Mouse (Mus musculus) embryo, embryonic 11.5 days (tissue): ENCODE data around the gene Olfr782.
"Not testable (repeated sequence)": the region's sequence is repeated elsewhere in the genome, so short reads cannot be mapped to it uniquely, and the experiment has no call there.

Experiments
- DNase-seq: peaks from one replicate; pipeline ENCODE4 v3.0.0-alpha.2; 2012; ENCODE audit warnings: low read depth, low spot score

Olfr782 gene

DNA sequence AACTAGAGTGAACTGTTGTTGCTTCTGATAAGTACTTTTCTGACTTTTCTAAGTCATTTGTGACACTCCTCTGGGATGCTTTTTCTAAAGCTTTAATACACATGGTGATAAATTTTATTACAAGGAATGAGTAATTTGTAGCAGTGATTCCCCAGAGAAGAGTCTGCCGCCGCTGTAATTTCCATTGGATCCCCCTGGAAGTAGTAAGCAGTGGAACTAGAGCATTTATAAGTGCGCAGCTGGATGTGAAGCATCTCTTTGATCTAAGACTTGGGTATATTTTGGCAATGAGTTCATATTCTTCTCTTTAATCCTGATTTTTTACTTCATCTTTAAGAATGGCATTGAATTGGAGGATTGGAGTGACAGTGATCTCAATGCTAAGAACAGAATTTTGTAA is at the start of gene Olfr782:
TSS of gene Olfr782 (plus strand) at position 301 of the 400 bp plus-strand sequence.
- no peak for DNase-seq

DNA sequence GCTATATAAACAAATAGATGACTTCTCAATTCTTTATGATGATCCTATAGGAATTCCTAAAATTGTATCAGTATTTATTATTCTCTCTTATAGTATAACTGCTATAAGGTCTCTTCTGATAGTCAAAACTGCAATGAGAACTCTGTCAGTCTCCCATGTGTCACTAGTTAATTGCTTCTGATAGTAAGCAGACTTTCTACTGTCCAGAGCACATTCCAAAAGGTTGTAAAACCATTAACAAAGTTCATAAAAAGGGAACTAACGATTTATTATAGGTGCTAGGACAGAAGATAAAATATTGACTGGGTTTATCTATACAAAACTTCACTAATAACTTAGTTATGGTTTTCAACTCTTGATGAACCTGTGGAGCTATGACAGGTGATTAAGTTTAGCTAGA is 35.7 kb upstream of the Olfr782 start:
- DNase-seq: not testable (repeated sequence)

DNA sequence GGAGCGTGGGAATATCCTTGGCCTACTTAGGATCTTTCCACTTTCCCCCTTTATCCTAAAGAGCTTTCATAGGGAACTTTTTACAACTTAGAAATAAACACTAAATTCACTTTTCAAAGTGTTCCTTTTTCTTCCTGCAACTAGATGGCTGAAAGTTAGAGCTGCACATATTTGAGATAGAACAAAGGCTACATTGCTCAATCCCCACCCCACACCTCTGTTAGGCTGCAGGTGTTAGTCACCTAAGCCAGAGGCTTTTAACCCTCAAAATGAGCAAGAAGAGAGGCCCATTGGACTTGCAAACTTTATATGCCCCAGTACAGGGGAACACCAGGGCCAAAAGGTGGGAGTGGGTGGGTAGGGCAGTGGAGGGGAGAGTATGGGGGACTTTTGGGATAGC is 35.1 kb upstream of the Olfr782 start:
- DNase-seq: not testable (repeated sequence)

DNA sequence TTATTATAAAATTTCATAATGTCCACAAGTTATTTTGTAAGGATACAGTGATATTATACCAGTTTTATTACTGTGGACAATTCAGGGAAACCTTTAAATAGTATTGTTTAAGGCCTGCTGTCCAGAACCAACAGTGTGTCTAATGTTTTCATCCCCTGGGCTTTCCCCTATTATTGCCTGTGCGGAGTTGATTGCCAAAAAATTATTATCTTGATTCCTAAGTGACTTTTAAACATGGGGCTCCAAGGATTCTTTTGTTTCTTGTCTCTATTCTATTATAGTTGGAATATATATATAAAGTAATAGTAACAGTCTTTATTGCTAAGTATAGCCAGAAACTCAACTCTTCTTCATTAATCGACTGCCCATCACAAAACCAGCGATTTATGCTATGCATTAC is 30.8 kb upstream of the Olfr782 start, which contains the start of gene Olfr780:
TSS of gene Olfr780 (plus strand) at position 301 of the 400 bp plus-strand sequence.
- DNase-seq: no peak

DNA sequence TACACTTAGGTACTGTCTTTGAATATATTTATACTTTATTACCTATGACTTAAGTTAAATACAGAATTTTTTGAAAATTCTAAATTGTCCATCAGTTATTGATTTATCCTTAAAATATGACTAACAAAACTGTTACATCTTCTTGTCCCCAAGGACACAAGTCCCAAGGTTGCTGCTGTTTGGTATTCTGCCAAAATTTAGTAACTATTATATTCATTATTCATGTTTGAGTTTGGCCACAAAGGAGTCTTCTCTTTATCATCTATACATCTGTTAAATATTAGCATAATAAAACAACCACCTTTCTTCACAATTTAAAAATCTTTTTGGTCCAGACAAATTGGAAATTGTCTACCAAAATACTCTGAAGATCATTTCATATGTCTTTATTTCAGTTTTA is 20.1 kb upstream of the Olfr782 start, which contains the start of gene Olfr781:
TSS of gene Olfr781 (plus strand) at position 301 of the 400 bp plus-strand sequence.
- no peak for DNase-seq

DNA sequence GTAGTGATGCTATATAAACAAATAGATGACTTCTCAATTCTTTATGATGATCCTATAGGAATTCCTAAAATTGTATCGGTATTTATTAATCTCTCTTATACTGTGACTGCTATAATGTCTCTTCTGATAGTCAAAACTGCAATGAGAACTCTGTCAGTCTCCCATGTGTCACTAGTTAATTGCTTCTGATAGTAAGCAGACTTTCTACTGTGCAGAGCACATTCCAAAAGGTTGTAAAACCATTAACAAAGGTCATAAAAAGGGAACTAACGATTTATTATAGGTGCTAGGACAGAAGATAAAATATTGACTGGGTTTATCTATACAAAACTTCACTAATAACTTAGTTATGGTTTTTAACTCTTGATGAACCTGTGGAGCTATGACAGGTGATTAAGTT is 3.8 kb downstream of the Olfr782 start:
- not testable (repeated sequence) for DNase-seq

DNA sequence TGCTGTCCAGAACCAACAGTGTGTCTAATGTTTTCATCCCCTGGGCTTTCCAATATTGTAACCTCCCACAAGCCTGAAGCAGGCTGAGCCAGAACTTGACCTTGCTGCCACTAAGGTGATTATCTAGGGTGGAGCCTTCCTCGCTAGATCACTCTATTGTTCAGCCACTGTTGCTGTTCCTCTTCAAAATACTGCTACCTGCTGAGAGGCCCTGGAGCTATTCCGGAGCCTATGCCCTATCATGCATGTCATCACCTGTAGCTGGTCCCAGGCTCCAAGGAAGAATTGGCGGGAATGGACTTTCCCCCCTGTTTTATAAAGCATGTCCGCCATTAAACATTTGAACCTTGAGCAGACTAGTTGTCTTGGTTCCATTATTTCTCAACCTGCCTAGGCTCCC is 7.8 kb downstream of the Olfr782 start:
- not testable (repeated sequence) for DNase-seq

DNA sequence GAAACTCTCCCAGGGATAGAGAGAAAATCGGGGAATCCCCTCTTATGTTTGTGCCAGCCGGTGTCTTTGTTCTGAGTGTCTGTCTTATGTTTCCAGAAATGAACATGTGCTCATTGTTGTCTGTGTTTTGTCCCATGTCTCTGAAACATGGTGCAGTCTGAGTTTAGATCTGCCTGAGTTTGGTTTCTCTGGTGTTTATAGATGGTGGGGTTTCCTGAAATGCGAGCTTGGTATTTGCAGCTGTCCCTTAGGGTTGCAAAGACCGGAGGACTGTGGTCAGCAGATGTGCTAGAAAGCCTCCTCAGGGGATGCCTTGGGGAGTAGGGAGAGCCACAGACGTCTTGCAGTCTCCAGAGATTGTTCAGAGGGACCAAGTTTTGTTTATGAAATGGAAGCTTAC is 8.7 kb downstream of the Olfr782 start:
- no peak for DNase-seq

DNA sequence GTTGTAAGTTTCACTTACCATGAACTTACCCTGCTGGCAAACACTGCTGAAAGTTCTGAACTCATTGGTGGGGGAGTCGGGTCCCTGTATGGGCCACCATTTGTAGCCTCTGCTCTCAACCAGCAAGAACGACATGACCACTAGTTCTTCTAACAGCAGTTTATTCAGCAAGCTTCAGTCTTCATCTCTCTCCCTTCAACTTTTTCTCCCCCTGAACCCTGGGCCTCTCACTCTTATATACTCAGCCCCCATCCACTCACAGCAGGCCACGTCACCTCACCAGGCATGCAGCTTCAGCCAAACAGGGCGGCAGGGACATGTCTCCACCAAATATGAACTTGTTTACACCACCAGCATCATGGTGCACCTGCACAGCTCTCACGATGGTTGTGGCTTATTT is 25.4 kb downstream of the Olfr782 start:
- DNase-seq: not testable (repeated sequence)

DNA sequence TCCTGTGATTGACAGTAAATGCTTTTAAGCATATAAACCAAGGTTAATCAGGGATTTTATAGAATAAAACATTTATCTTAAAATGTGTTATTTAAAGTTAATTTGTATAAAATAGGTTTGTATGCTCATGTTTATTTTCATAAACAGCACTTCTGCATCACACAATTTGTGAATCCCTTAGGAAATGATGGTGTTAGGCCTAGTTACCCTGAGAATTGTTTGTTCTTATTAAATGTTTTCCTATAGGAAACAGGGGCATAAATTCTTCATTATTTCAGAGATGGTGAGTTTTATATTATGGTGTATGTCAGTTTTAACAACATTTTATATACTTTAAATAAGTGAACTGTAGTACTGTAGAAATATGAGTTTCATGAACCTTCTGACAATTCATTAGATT is 35.1 kb downstream of the Olfr782 start, which contains the start of gene Olfr784:
TSS of gene Olfr784 (plus strand) at position 301 of the 400 bp plus-strand sequence.
- no peak for DNase-seq

DNA sequence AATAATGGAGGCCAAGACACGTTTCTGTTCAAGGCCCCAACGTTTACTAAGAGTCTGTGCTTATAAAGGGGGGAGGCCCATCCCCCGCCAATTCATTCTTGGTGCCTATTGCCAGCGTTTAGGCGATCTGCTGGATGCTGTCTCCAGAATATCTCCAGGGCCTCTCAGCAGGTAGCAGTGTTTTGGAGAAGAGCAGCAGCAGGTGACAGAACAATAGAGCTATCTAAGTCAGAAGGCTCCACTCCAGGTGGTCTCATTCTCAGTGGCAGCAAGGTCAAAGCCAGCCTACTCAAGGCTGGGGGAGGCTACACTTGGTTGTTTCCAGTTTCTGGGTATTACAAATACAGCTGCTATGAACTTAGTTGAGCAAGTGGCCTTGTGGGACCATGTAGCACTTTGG is 52.2 kb downstream of the Olfr782 start:
- no peak for DNase-seq
